Mouse (Mus musculus): Measurements from ENCODE around the gene Tubb3.
A peak's percentile ranks its signal among the peaks of the same experiment; 100 is the strongest.

The Tubb3 gene

DNA sequence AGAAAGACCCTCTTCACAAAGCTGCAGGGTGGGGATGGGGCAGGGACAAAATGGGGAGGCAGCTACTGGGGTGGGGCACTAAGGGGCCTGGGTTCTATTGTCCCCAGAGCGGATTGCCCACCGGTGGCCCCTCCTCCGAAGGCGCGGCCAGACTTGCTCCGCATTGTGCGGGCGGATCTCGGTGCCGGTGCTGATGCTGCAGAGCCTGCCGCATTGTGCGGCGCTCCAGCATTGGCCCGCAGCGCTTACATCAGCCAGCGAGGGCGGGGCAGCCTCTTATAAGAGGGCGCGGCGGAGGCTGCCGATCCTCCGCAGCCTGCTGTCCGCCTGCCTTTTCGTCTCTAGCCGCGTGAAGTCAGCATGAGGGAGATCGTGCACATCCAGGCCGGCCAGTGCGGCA is at the start of gene Tubb3:
Tubb3 (plus strand) TSS at position 179 of the 400 bp plus-strand sequence.
- no peaks in the 10 kb centered on the region for H3K9me3 ChIP-seq (ENCODE audit: low read length)
- 0 out of 2 replicates have a peak, but pooled peaks cover 5% of the 10 kb centered on the region for H3K36me3 ChIP-seq (ENCODE audit: insufficient read depth, low read length)
- H3K4me3 ChIP-seq (replicated peaks; ENCODE audit: low read length) = peak within 1 kb of the TSS; percentile 83
- TF ChIP-seq CTCF (conservative IDR thresholded peaks at IDR 0.05; ENCODE audit: low read length) (no peak), NANOG (IDR thresholded peaks at IDR 0.05; ENCODE audit: borderline replicate concordance, low read length) (no peak), POU5F1 (IDR thresholded peaks at IDR 0.05; ENCODE audit: borderline replicate concordance, low read length) (no peak)
- H3K4me1 ChIP-seq (replicated peaks; ENCODE audit: low read depth, low read length) = peaks cover 79% of the 10 kb centered on the region
- H3K27me3 ChIP-seq (ENCODE audit: insufficient read depth, low read length) = peaks cover 46% of the 10 kb centered on the region

GRCm38 (mm10) chr8:123373403-123374238 is 37.6 kb upstream of the Tubb3 start, which contains the start of gene Tcf25:
Gene Tcf25, plus strand, starts transcription at chr8:123373753.
- H3K4me3 ChIP-seq (replicated peaks; ENCODE audit: low read length) = peak within 1 kb of the TSS; percentile 98
- peaks cover 23% of the 10 kb centered on the region for H3K36me3 ChIP-seq (ENCODE audit: insufficient read depth, low read length)
- no peaks in the 10 kb centered on the region for H3K27me3 ChIP-seq (ENCODE audit: insufficient read depth, low read length)
- H3K9me3 ChIP-seq (ENCODE audit: low read length) = no peaks in the 10 kb centered on the region
- peaks cover 52% of the 10 kb centered on the region for H3K4me1 ChIP-seq (replicated peaks; ENCODE audit: low read depth, low read length)
- no peak for TF ChIP-seq POU5F1 (IDR thresholded peaks at IDR 0.05; ENCODE audit: borderline replicate concordance, low read length)
- TF ChIP-seq NANOG (IDR thresholded peaks at IDR 0.05; ENCODE audit: borderline replicate concordance, low read length) = no peak

DNA sequence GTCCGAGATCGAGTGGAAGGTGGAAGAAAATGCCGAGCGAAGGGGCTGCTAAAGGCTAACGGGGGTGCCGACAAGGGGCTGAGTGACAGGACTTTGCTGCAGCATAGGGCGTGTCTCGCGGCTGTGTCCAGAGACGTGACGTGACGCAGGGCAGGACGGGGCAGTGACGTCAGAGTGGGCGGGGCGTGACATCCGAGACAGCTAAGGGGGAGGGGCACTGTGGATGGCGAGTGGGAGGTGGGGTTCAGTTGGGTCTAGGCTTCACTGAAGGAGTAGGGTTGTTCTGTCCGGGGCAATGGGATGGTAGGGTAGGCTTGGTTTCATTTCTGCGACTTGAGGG is 37.0 kb upstream of the Tubb3 start:
- H3K4me3 ChIP-seq (replicated peaks; ENCODE audit: low read length) = peak overlapping the region; percentile 98
- peaks cover 18% of the 10 kb centered on the region for H3K36me3 ChIP-seq (ENCODE audit: insufficient read depth, low read length)
- TF ChIP-seq CTCF (conservative IDR thresholded peaks at IDR 0.05; ENCODE audit: low read length) (no peak), POU5F1 (IDR thresholded peaks at IDR 0.05; ENCODE audit: borderline replicate concordance, low read length) (no peak), NANOG (IDR thresholded peaks at IDR 0.05; ENCODE audit: borderline replicate concordance, low read length) (no peak)
- peaks cover 52% of the 10 kb centered on the region for H3K4me1 ChIP-seq (replicated peaks; ENCODE audit: low read depth, low read length)
- H3K9me3 ChIP-seq (ENCODE audit: low read length) = no peaks in the 10 kb centered on the region
- no peaks in the 10 kb centered on the region for H3K27me3 ChIP-seq (ENCODE audit: insufficient read depth, low read length)

- H3K9me3 ChIP-seq (ENCODE audit: low read length) = no peaks in the 10 kb centered on the region
- H3K27me3 ChIP-seq (ENCODE audit: insufficient read depth, low read length) = no peaks in the 10 kb centered on the region
Measured at GRCm38 (mm10) chr8:123375701-123376100, 35.5 kb upstream of the Tubb3 start.

DNA sequence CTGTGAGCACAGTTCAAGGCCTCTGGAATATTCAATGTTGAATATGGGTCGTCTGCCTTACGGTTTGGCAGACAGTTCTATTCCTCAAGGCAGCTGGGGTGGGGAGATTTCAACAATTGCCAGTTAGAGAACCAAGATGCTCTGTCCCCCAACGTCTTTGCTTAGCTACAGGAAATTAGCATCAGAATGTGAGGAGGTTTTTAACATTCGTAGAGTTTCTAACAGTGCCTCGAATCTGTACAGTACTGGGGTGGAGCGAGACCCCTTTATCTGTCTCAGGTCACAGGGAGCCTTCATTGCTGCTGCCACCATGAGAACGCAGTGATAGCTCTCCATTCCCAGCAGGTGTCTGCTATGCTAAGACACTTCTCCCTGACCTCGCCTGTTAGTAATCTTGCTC is 35.1 kb upstream of the Tubb3 start:
- Histone ChIP-seq H3K27me3 (ENCODE audit: insufficient read depth, low read length) (no peaks in the 10 kb centered on the region), H3K36me3 (ENCODE audit: insufficient read depth, low read length) (peaks cover 22% of the 10 kb centered on the region), H3K4me1 (replicated peaks; ENCODE audit: low read depth, low read length) (peaks cover 52% of the 10 kb centered on the region), H3K4me3 (replicated peaks; ENCODE audit: low read length) (peak overlapping the region; percentile 53), H3K9me3 (ENCODE audit: low read length) (no peaks in the 10 kb centered on the region)
- TF ChIP-seq NANOG (IDR thresholded peaks at IDR 0.05; ENCODE audit: borderline replicate concordance, low read length) = no peak
- no peak for TF ChIP-seq CTCF (conservative IDR thresholded peaks at IDR 0.05; ENCODE audit: low read length)
- TF ChIP-seq POU5F1 (IDR thresholded peaks at IDR 0.05; ENCODE audit: borderline replicate concordance, low read length) = 0 out of 2 replicates have a peak, but pooled peaks have one; percentile 6

More at GRCm38 (mm10) chr8:123375701-123376100, 35.5 kb upstream of the Tubb3 start:
- peak overlapping the region; percentile 53 for H3K4me3 ChIP-seq (replicated peaks; ENCODE audit: low read length)
- TF ChIP-seq NANOG (IDR thresholded peaks at IDR 0.05; ENCODE audit: borderline replicate concordance, low read length) (no peak), POU5F1 (IDR thresholded peaks at IDR 0.05; ENCODE audit: borderline replicate concordance, low read length) (no peak), CTCF (conservative IDR thresholded peaks at IDR 0.05; ENCODE audit: low read length) (no peak)
- peaks cover 52% of the 10 kb centered on the region for H3K4me1 ChIP-seq (replicated peaks; ENCODE audit: low read depth, low read length)
- peaks cover 18% of the 10 kb centered on the region for H3K36me3 ChIP-seq (ENCODE audit: insufficient read depth, low read length)

- Histone ChIP-seq H3K36me3 (ENCODE audit: insufficient read depth, low read length) (peaks cover 78% of the 10 kb centered on the region), H3K27me3 (ENCODE audit: insufficient read depth, low read length) (no peaks in the 10 kb centered on the region), H3K4me1 (replicated peaks; ENCODE audit: low read depth, low read length) (peaks cover 18% of the 10 kb centered on the region), H3K9me3 (ENCODE audit: low read length) (no peaks in the 10 kb centered on the region), H3K4me3 (replicated peaks; ENCODE audit: low read length) (no peak overlapping the region)
- no peak for TF ChIP-seq POU5F1 (IDR thresholded peaks at IDR 0.05; ENCODE audit: borderline replicate concordance, low read length)
- no peak for TF ChIP-seq NANOG (IDR thresholded peaks at IDR 0.05; ENCODE audit: borderline replicate concordance, low read length)
Measured at GRCm38 (mm10) chr8:123381711-123382110, 29.5 kb upstream of the Tubb3 start.

GRCm38 (mm10) chr8:123382516-123382915 is 28.7 kb upstream of the Tubb3 start:
- TF ChIP-seq NANOG (IDR thresholded peaks at IDR 0.05; ENCODE audit: borderline replicate concordance, low read length) (no peak), POU5F1 (IDR thresholded peaks at IDR 0.05; ENCODE audit: borderline replicate concordance, low read length) (no peak), CTCF (conservative IDR thresholded peaks at IDR 0.05; ENCODE audit: low read length) (no peak)
- H3K4me3 ChIP-seq (replicated peaks; ENCODE audit: low read length) = no peak overlapping the region
- H3K4me1 ChIP-seq (replicated peaks; ENCODE audit: low read depth, low read length) = peaks cover 18% of the 10 kb centered on the region
- peaks cover 82% of the 10 kb centered on the region for H3K36me3 ChIP-seq (ENCODE audit: insufficient read depth, low read length)
- H3K27me3 ChIP-seq (ENCODE audit: insufficient read depth, low read length) = no peaks in the 10 kb centered on the region
- H3K9me3 ChIP-seq (ENCODE audit: low read length) = no peaks in the 10 kb centered on the region

GRCm38 (mm10) chr8:123384883-123385540 is 26.2 kb upstream of the Tubb3 start:
- Histone ChIP-seq H3K27me3 (ENCODE audit: insufficient read depth, low read length) (no peaks in the 10 kb centered on the region), H3K36me3 (ENCODE audit: insufficient read depth, low read length) (peaks cover 98% of the 10 kb centered on the region), H3K9me3 (ENCODE audit: low read length) (no peaks in the 10 kb centered on the region), H3K4me3 (replicated peaks; ENCODE audit: low read length) (no peak overlapping the region), H3K4me1 (replicated peaks; ENCODE audit: low read depth, low read length) (peaks cover 27% of the 10 kb centered on the region)
- no peak for TF ChIP-seq POU5F1 (IDR thresholded peaks at IDR 0.05; ENCODE audit: borderline replicate concordance, low read length)
- TF ChIP-seq NANOG (IDR thresholded peaks at IDR 0.05; ENCODE audit: borderline replicate concordance, low read length) = no peak
- peak; percentile 89 for TF ChIP-seq CTCF (conservative IDR thresholded peaks at IDR 0.05; ENCODE audit: low read length)

Data from E14TG2a.4 (cell line).